Mouse (Mus musculus) heart, embryonic 11.5 days (tissue): ENCODE measurements around the gene Agpat1. TPM values are rescaled to one million over a fixed set of nuclear protein-coding genes. Genes with fewer than 3 reads are reported as not detected.
A peak's percentile ranks its signal among the peaks of the same experiment; 100 is the strongest.

Source experiments
- ATAC-seq: fragments of 200-750 bp; cut with Nextera tagmentation; replicated peaks from 2 replicates; pipeline ENCODE4 v1.8.0; 2017; ENCODE audit warnings: moderate library complexity; ENCODE audit not compliant: insufficient number of reproducible peaks, low FRiP score, low TSS enrichment
- H3K27ac ChIP-seq: fragments of 300-500 bp; sonication (generic); 2 replicates; pipeline ENCODE4 v1.5.1; 2014; ENCODE audit warnings: mild to moderate bottlenecking, low read depth, low read length
- H3K27me3 ChIP-seq: fragments of 300-500 bp; sonication (generic); 2 replicates; pipeline ENCODE4 v1.6.1; 2014; ENCODE audit warnings: mild to moderate bottlenecking, low read length, mixed read lengths; ENCODE audit not compliant: control insufficient read depth, insufficient read depth
- H3K36me3 ChIP-seq: fragments of 300-500 bp; sonication (generic); 2 replicates; pipeline ENCODE4 v1.6.1; 2014; ENCODE audit warnings: mild to moderate bottlenecking, low read length, moderate library complexity, mixed read lengths; ENCODE audit not compliant: control insufficient read depth, insufficient read depth
- H3K4me1 ChIP-seq: fragments of 300-500 bp; sonication (generic); 2 replicates; pipeline ENCODE4 v1.6.1; 2014; ENCODE audit warnings: low read length; ENCODE audit not compliant: control insufficient read depth, insufficient read depth
- H3K4me2 ChIP-seq: fragments of 300-500 bp; sonication (generic); 2 replicates; pipeline ENCODE4 v1.6.1; 2014; ENCODE audit warnings: mild to moderate bottlenecking, moderate library complexity
- H3K4me3 ChIP-seq: fragments of 300-500 bp; sonication (generic); 2 replicates; pipeline ENCODE4 v1.5.1; 2014; ENCODE audit warnings: low read depth, low read length
- H3K9ac ChIP-seq: fragments of 300-500 bp; sonication (generic); 2 replicates; pipeline ENCODE4 v1.6.1; 2014; ENCODE audit warnings: mild to moderate bottlenecking, low read depth, low read length, moderate library complexity
- H3K9me3 ChIP-seq: fragments of 300-500 bp; sonication (generic); replicated peaks from 2 replicates; pipeline ENCODE4 v1.6.1; 2016; ENCODE audit warnings: low read length; ENCODE audit not compliant: control insufficient read depth
- WGBS: fragments of 180-500 bp; shearing (Covaris S2); extraction: QIAGEN DNeasy Blood & Tissue Kit; methylation state at CpG from one replicate; pipeline ENCODE4 v1.1.7; 2014; ENCODE audit not compliant: insufficient replicate concordance; 5-methylcytosine and 5-hydroxymethylcytosine counted together
- polyA plus RNA-seq: library from polyadenylated mRNA; unstranded; fragments of >200 nt; fragmentation: Nextera tagmentation; extraction: Ambion mirVana; gene quantifications from 2 replicates; pipeline ENCODE4 v1.2.1, GENCODE M21; 2014

Gene Agpat1
- 51.6 and 63.1 TPM in 2 replicates for polyA plus RNA-seq

- Histone ChIP-seq H3K36me3 (peaks cover 6% of the 10 kb centered on the region), H3K9me3 (no peaks in the 10 kb centered on the region), H3K4me3 (peak within 1 kb of the TSS; percentile 99), H3K4me2 (peak within 1 kb of the TSS; percentile 99), H3K27me3 (no peaks in the 10 kb centered on the region), H3K27ac (peak within 1 kb of the TSS; percentile 91), H3K4me1 (peaks cover 38% of the 10 kb centered on the region), H3K9ac (peak within 1 kb of the TSS; percentile 86)
- 0% methylated on average over 33 of the region's 35 CpGs for WGBS
- peak; percentile 87 for ATAC-seq
These were observed at the start of gene Agpat1 for GRCm38 (mm10) chr17:34604061-34604508. Agpat1 (plus strand) TSS chr17:34604262.

- WGBS: 18% methylated on average over 5 of the region's 5 CpGs
- no peak overlapping the region for H3K9ac ChIP-seq
- no peaks in the 10 kb centered on the region for H3K27me3 ChIP-seq
- no peak overlapping the region for H3K4me3 ChIP-seq
- ATAC-seq: no peak
- no peak overlapping the region for H3K27ac ChIP-seq
- H3K9me3 ChIP-seq: no peaks in the 10 kb centered on the region
- no peaks in the 10 kb centered on the region for H3K4me1 ChIP-seq
- H3K4me2 ChIP-seq: no peak overlapping the region
- H3K36me3 ChIP-seq: no peaks in the 10 kb centered on the region
These were observed 48.6 kb upstream of the Agpat1 start for GRCm38 (mm10) chr17:34555483-34555882.

- H3K4me3 ChIP-seq: no peak overlapping the region
- H3K36me3 ChIP-seq: no peaks in the 10 kb centered on the region
- no peak overlapping the region for H3K4me2 ChIP-seq
- no peaks in the 10 kb centered on the region for H3K9me3 ChIP-seq
- H3K27ac ChIP-seq: no peak overlapping the region
- WGBS: 70% methylated on average over 8 of the region's 8 CpGs
- ATAC-seq: no peak
- H3K9ac ChIP-seq: no peak overlapping the region
- no peaks in the 10 kb centered on the region for H3K4me1 ChIP-seq
- H3K27me3 ChIP-seq: no peaks in the 10 kb centered on the region
These were observed 47.7 kb upstream of the Agpat1 start for GRCm38 (mm10) chr17:34556406-34556805.

- H3K9ac ChIP-seq: no peak overlapping the region
- no peaks in the 10 kb centered on the region for H3K9me3 ChIP-seq
- H3K4me1 ChIP-seq: no peaks in the 10 kb centered on the region
- WGBS: 77% methylated on average over 11 of the region's 11 CpGs
- no peaks in the 10 kb centered on the region for H3K27me3 ChIP-seq
- no peak for ATAC-seq
- H3K36me3 ChIP-seq: no peaks in the 10 kb centered on the region
- H3K4me3 ChIP-seq: no peak overlapping the region
- H3K4me2 ChIP-seq: no peak overlapping the region
- H3K27ac ChIP-seq: no peak overlapping the region
These were observed 46.7 kb upstream of the Agpat1 start for GRCm38 (mm10) chr17:34557411-34557810.

- H3K9me3 ChIP-seq: no peaks in the 10 kb centered on the region
- H3K36me3 ChIP-seq: no peaks in the 10 kb centered on the region
- H3K27me3 ChIP-seq: no peaks in the 10 kb centered on the region
- H3K4me1 ChIP-seq: peaks cover 4% of the 10 kb centered on the region; the same call in 1 of the 2 replicates
- no peak overlapping the region for H3K4me3 ChIP-seq
- no peak for ATAC-seq
- H3K4me2 ChIP-seq: no peak overlapping the region
- no peak overlapping the region for H3K27ac ChIP-seq
- WGBS: 84% methylated on average over 7 of the region's 7 CpGs
- no peak overlapping the region for H3K9ac ChIP-seq
These were observed 44.9 kb upstream of the Agpat1 start for GRCm38 (mm10) chr17:34559116-34559515.

GRCm38 (mm10) chr17:34559895-34560294, 44.2 kb upstream of the Agpat1 start:
- Histone ChIP-seq H3K9ac (no peak overlapping the region), H3K36me3 (no peaks in the 10 kb centered on the region), H3K27me3 (no peaks in the 10 kb centered on the region), H3K4me2 (no peak overlapping the region), H3K27ac (no peak overlapping the region), H3K9me3 (no peaks in the 10 kb centered on the region), H3K4me1 (peaks cover 7% of the 10 kb centered on the region; the same call in 1 of the 2 replicates), H3K4me3 (no peak overlapping the region)
- ATAC-seq: no peak
- 20% methylated on average over 15 of the region's 15 CpGs for WGBS

GRCm38 (mm10) chr17:34560438-34560837, 43.6 kb upstream of the Agpat1 start:
- Histone ChIP-seq H3K27ac (no peak overlapping the region), H3K36me3 (no peaks in the 10 kb centered on the region), H3K27me3 (no peaks in the 10 kb centered on the region), H3K9ac (no peak overlapping the region), H3K9me3 (no peaks in the 10 kb centered on the region), H3K4me3 (no peak overlapping the region), H3K4me1 (peaks cover 7% of the 10 kb centered on the region; the same call in 1 of the 2 replicates), H3K4me2 (no peak overlapping the region)
- no peak for ATAC-seq
- WGBS: 88% methylated on average over 6 of the region's 6 CpGs

GRCm38 (mm10) chr17:34561200-34561599, 42.9 kb upstream of the Agpat1 start:
- no peak overlapping the region for H3K4me3 ChIP-seq
- no peaks in the 10 kb centered on the region for H3K27me3 ChIP-seq
- no peak overlapping the region for H3K9ac ChIP-seq
- H3K27ac ChIP-seq: no peak overlapping the region
- H3K4me1 ChIP-seq: peaks cover 7% of the 10 kb centered on the region; the same call in 1 of the 2 replicates
- H3K36me3 ChIP-seq: no peaks in the 10 kb centered on the region
- ATAC-seq: no peak
- no peak overlapping the region for H3K4me2 ChIP-seq
- 40% methylated on average over 8 of the region's 8 CpGs for WGBS
- no peaks in the 10 kb centered on the region for H3K9me3 ChIP-seq

- H3K9me3 ChIP-seq: no peaks in the 10 kb centered on the region
- peaks cover 7% of the 10 kb centered on the region; the same call in 1 of the 2 replicates for H3K4me1 ChIP-seq
- H3K27me3 ChIP-seq: peaks cover 6% of the 10 kb centered on the region; the same call in 1 of the 2 replicates
- WGBS: 56% methylated on average over 3 of the region's 3 CpGs
- no peak overlapping the region for H3K9ac ChIP-seq
- no peak overlapping the region for H3K27ac ChIP-seq
- no peak overlapping the region for H3K4me3 ChIP-seq
- ATAC-seq: no peak
- H3K36me3 ChIP-seq: no peaks in the 10 kb centered on the region
- H3K4me2 ChIP-seq: no peak overlapping the region
These were observed 41.5 kb upstream of the Agpat1 start for GRCm38 (mm10) chr17:34562595-34562994.
